Mouse (Mus musculus) gastrocnemius, adult 18-20 months (tissue): ENCODE measurements around the gene Olfr1312. TPM values are rescaled to one million over a fixed set of nuclear protein-coding genes. Genes with fewer than 3 reads are reported as not detected.
"Not testable (repeated sequence)": the region's sequence is repeated elsewhere in the genome, so short reads cannot be mapped to it uniquely, and the experiment has no call there.

Experiments
- DNase-seq: peaks from one replicate; pipeline ENCODE4 v3.0.0; 2021; ENCODE audit warnings: low spot score
- long read RNA-seq, 2 experiments: library from polyadenylated mRNA; stranded (forward); transcript quantifications; one replicate each; pipeline ENCODE4 v2.0.0; 2021
- total RNA-seq, 2 experiments: library from RNA; stranded (reverse); gene quantifications; 2 replicates each; pipeline ENCODE4 v1.2.3; 2021

Gene Olfr1312
- total RNA-seq: not detected
- long read RNA-seq, experiment 1: 0 reads
- long read RNA-seq, experiment 2: 0 reads

GRCm38 (mm10) chr2:112050138-112050537, at the start of gene Olfr1312:
Olfr1312 (minus strand) TSS chr2:112050238.
- DNase-seq: no peak

GRCm38 (mm10) chr2:112096681-112097080, 46.6 kb upstream of the Olfr1312 start, which contains the start of gene Olfr1314:
Olfr1314 (minus strand) TSS chr2:112096781.
- no peak for DNase-seq

GRCm38 (mm10) chr2:112077743-112078142, 27.7 kb upstream of the Olfr1312 start, which contains the start of gene Olfr1313:
Olfr1313 (minus strand) TSS chr2:112077843.
- DNase-seq: no peak

- DNase-seq: not testable (repeated sequence)
Measured at GRCm38 (mm10) chr2:112026971-112027370, 23.1 kb downstream of the Olfr1312 start.

GRCm38 (mm10) chr2:112024312-112024711, 25.7 kb downstream of the Olfr1312 start, which contains the start of gene Olfr1311:
Olfr1311 (minus strand) TSS chr2:112024412.
- DNase-seq: no peak

- no peak for DNase-seq
Measured at GRCm38 (mm10) chr2:112014900-112015299, 35.1 kb downstream of the Olfr1312 start.

GRCm38 (mm10) chr2:112012608-112013007, 37.4 kb downstream of the Olfr1312 start, which contains the start of gene Olfr1310:
Olfr1310 (minus strand) TSS chr2:112012708.
- no peak for DNase-seq

GRCm38 (mm10) chr2:111990181-111990580, 59.9 kb downstream of the Olfr1312 start, which contains the start of gene Olfr1309:
Olfr1309 (minus strand) TSS chr2:111990281.
- DNase-seq: no peak

Other genes starting within 250 kb of the Olfr1312 start
- not detected for gene Olfr1303, start 229.9 kb downstream of the Olfr1312 start, total RNA-seq
- not detected for gene Olfr1305, start 173.1 kb downstream of the Olfr1312 start, total RNA-seq
- not detected for gene Olfr1306, start 134.0 kb downstream of the Olfr1312 start, total RNA-seq
- not detected for gene Olfr1307, start 100.8 kb downstream of the Olfr1312 start, total RNA-seq
- not detected for gene Olfr1308, start 85.3 kb downstream of the Olfr1312 start, total RNA-seq
- gene Olfr1309, start 60.0 kb downstream of the Olfr1312 start, total RNA-seq: not detected
- gene Olfr1310, start 37.5 kb downstream of the Olfr1312 start, total RNA-seq: not detected
- gene Olfr1311, start 25.8 kb downstream of the Olfr1312 start, total RNA-seq: not detected
- not detected for gene Olfr1313, start 27.6 kb upstream of the Olfr1312 start, total RNA-seq
- gene Olfr1314, start 46.5 kb upstream of the Olfr1312 start, total RNA-seq: not detected
- not detected for gene Olfr1315-ps1, start 65.2 kb upstream of the Olfr1312 start, total RNA-seq
- gene Olfr1316, start 84.7 kb upstream of the Olfr1312 start, total RNA-seq: not detected
- gene Olfr1317, start 90.1 kb upstream of the Olfr1312 start, total RNA-seq: not detected
- gene Olfr1318, start 104.0 kb upstream of the Olfr1312 start, total RNA-seq: not detected
- 1 to 10 TPM in 1 of 2 experiments, under 1 TPM in 1; 0.82 to 1.1 TPM for gene Lpcat4, start 189.2 kb upstream of the Olfr1312 start, total RNA-seq
- gene Nutm1, start 209.1 kb upstream of the Olfr1312 start, total RNA-seq: not detected
- gene Nop10, start 211.7 kb upstream of the Olfr1312 start, total RNA-seq: 10 to 100 TPM; 52.3 to 59.1 TPM
- gene Slc12a6, start 215.6 kb upstream of the Olfr1312 start, total RNA-seq: 10 to 100 TPM; 26.2 to 26.4 TPM
- under 1 TPM; 0.24 to 0.80 TPM for gene Gm21985, start 216.1 kb upstream of the Olfr1312 start, total RNA-seq